Mouse (Mus musculus): ENCODE data around the gene Scin.
"Not testable (repeated sequence)": the region's sequence is repeated elsewhere in the genome, so short reads cannot be mapped to it uniquely, and the experiment has no call there.

Gene Scin

GRCm38 (mm10) chr12:40133573-40134271, at the start of gene Scin:
Gene Scin (minus strand): TSS chr12:40134228.
- no peak for DNase-seq (ENCODE audit: low read depth, low spot score)

DNA sequence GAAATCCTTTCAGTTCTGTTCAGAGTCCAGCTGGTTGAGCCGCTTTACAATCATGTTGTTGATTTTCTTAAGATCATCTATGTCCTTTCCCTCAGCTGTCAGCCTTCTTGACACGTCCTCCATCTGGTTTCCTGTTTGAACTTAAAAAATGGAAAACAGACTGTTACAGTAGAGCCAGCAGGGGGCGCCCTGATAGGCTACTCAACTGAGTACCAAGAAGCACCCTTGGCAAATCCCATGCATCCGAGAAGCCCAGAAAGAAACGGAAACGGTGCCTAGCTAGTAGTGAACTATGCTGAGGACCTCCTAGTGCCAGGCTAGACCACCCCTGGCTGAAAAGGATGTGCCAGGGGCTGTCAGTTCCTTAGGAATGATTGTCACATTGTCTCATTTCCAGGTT, 43.1 kb upstream of the Scin start:
- DNase-seq (ENCODE audit: low read depth, low spot score), result peak; percentile 54

DNA sequence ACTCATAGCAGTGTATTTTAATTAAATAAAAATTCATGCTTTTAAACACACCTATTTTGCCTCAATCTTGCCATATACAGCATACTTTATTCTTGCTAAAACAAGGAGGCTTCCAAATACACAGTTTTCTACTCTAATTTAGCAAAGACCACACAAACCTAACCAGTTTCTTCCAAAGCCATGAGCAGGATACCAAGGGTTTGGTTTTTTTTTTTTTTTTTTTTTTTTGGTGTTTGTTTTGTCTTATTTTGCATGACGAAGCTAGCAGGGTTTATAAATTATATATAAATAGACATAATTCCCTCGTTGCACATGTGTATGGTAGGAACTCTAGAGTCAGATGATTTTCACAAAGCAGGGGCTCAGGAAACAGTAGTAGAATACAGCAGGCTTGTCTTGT, 42.1 kb upstream of the Scin start:
- DNase-seq (ENCODE audit: low read depth, low spot score), result no peak

GRCm38 (mm10) chr12:40175171-40175570, 41.1 kb upstream of the Scin start:
- not testable (repeated sequence) for DNase-seq (ENCODE audit: low read depth, low spot score)

GRCm38 (mm10) chr12:40171637-40172036, 37.6 kb upstream of the Scin start:
- peak; percentile 9 for DNase-seq (ENCODE audit: low read depth, low spot score)

DNA sequence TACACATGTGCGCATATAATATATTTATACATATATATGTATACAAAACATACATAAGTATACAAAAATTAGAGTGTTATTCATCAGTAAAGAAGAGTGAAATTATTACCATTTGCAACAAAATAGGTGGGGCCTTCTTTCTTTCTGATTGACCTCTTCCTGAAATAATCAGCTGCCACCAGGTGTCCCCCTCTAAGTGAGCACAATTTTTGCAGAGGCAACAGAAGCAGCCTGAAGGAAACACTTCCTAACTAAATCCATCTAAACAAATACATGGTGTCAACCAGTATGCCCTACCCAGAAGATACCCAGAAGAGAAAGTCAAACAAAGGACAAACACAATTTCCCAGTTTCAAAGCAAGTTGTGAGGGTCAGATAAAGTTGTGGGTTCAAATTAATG, 35.6 kb upstream of the Scin start:
- DNase-seq (ENCODE audit: low read depth, low spot score), result peak; percentile 18

DNA sequence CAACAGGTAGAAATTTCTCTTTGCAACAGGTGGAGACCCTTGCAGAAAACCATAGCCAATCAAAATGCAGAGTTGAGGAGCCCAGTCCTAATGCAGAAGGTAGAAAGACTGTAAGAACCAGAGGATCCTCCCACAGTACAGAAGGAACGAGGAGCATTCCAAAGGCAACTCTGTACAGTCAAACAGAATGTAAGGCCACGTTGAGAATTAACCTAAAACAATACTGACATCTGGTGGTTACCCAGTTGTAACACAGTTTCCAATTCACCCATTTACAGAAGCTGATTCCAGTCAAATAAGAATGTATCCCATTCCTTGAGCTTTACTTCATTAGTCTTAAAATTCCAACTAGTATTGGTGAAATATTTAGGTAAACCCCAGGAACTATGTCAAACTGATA, 30.6 kb upstream of the Scin start:
- peak; percentile 44 for DNase-seq (ENCODE audit: low read depth, low spot score)

DNA sequence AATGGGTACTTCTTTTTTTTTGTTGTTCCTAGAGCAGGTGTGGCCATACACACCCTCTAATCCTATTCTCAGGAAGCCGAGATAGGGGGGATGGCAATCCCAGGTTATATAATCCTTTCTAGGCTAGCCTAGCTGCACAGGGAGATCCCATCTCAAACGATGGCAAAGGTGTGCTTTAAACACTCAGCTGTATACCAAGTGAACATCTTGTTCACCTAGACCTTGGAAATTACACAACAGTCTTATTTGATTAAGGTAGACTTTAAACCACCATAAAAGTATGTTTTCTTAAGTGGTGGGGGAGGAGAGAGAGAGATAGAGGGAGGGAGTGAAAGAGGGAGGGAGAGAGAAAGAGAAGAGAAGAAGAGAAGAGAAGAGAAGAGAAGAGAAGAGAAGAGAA, 26.7 kb upstream of the Scin start:
- no peak for DNase-seq (ENCODE audit: low read depth, low spot score)

- no peak for DNase-seq (ENCODE audit: low read depth, low spot score)
These were observed 20.2 kb upstream of the Scin start for GRCm38 (mm10) chr12:40154188-40154587.

GRCm38 (mm10) chr12:40152353-40153069, 18.5 kb upstream of the Scin start:
- no peak for DNase-seq (ENCODE audit: low read depth, low spot score)

DNA sequence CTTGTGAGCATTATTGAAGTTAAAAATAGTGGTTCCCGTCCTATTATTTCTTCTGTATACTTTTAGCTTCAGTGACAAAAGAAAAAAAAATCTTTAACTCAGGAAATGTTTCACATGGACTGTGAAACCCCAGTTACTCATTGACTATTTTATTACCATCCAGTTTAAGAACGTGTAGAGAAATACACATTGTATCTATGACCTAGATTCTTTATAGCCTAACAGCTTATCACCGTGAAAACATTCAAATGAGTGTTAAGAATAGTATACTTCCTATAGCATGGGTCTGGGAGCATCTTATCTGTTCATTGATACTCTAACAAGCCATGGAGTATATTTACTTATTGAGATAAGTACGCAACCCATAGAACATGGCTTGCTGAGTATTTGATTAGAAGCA, 13.3 kb upstream of the Scin start:
- no peak for DNase-seq (ENCODE audit: low read depth, low spot score)

GRCm38 (mm10) chr12:40146510-40146909, 12.5 kb upstream of the Scin start:
- no peak for DNase-seq (ENCODE audit: low read depth, low spot score)

DNA sequence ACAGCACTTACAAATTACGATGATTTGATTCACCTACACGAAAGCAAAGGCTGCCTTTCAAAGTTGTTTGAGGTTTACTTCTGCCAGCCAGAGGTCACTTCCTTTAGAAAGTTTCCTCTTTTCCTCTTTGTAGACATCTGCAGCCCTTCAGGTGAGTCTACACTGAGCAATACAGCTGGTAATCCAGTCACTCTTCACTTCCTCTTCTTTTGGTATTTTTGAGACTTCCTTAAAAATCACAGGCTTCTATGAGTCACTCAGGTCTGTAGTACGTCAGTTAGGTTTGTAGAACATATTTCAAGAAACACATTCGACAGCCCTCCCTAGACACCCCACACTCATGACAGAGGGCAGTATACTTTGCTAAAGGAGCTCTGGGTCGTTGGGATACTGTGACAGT, 6.7 kb upstream of the Scin start:
- peak; percentile 71 for DNase-seq (ENCODE audit: low read depth, low spot score)

DNA sequence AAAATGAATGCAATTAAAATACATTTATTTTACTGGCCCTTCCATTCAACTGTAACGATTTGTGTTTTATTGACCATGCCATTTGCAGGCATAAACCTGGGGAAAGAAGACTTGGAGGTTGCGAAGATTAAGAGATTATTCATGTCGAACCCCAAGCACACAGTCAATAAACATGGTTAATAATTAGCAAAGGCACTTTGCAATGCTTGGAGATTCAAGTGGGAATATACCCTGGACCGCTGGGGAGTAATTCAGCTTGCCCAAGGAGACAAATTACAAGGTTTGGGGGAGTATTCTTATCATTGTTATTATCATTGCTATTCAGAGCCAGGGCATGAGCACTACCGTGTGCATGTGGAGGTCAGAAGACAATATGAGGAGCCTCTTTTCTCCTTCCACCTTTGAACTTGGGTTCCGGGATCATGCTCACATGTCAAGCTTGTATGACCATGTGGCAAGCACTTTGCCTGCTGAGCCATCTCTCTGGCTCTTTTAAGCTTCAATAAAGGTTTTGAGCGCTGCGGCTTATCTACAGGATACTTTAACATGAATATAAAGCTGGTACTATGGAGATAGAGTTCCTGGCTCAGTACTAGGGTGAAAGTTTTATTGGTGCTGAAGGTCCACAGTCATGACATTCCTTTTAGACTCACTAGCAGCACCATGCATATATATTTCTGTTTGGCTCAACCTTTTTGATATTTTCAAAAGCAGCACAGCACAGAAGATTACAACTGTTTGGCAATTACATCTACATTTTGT, 5.6 kb upstream of the Scin start:
- DNase-seq (ENCODE audit: low read depth, low spot score), result no peak

DNA sequence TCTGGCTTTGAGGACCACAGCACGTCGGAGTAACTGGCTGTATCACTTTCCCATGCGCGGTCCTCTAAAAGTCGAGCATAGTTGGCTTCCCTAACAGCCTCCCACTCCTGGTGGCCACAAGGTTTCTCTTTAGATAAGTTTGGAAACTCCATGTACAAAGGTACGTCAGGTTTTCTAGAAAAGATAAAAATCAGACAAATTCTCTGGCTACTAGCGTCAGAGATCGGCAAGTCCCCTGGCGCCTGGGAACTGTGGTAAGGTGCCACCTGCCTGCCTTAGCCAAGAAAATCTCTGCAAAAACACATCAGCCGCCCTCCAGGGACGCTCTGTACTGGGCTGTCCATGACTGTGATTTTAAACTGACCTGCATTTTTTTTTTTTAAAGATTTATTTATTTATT, 501 bp upstream of the Scin start:
- no peak for DNase-seq (ENCODE audit: low read depth, low spot score)

- DNase-seq (ENCODE audit: low read depth, low spot score), result no peak
These were observed 845 bp downstream of the Scin start for GRCm38 (mm10) chr12:40133194-40133572.

DNA sequence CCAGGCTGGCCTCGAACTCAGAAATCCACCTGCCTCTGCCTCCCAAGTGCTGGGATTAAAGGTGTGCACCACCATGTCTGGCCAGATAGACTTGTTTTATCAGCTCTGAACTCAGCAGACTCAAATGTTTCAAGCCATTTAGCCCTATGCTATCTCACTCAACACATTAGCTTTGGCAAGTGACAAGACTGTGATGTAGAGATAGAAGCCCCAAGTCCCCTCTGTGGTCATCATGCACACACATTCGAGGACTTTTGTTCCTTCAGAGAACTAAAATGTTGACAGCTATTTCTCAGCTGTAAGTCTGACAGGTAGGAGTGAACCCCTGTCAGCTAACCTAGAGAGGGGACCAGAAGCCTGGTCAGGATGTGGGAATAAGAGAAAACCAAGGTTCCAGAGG, 15.2 kb downstream of the Scin start:
- DNase-seq (ENCODE audit: low read depth, low spot score), result no peak

- no peak for DNase-seq (ENCODE audit: low read depth, low spot score)
These were observed 17.0 kb downstream of the Scin start for GRCm38 (mm10) chr12:40117045-40117444.

GRCm38 (mm10) chr12:40116214-40116613, 17.8 kb downstream of the Scin start:
- DNase-seq (ENCODE audit: low read depth, low spot score), result no peak

DNA sequence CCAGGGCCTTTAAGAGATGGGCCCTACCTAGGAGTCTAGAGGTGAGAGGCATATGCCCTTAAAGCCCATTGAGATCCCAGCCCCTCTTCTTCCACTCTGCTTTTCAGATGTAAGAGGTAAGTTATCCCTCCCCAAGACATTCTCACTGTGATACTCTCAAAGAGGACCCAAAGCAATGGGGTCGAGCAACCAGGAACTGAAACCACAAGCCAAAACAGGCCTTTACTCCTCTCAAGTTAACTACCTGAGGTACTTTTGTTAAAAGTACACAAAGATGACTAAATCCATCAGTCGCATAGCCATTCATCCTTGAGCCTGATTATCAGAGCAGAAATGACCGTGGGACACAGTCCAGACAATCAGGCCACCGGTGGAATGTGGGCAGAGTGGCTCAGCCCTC, 19.1 kb downstream of the Scin start:
- DNase-seq (ENCODE audit: low read depth, low spot score), result peak; percentile 59

DNA sequence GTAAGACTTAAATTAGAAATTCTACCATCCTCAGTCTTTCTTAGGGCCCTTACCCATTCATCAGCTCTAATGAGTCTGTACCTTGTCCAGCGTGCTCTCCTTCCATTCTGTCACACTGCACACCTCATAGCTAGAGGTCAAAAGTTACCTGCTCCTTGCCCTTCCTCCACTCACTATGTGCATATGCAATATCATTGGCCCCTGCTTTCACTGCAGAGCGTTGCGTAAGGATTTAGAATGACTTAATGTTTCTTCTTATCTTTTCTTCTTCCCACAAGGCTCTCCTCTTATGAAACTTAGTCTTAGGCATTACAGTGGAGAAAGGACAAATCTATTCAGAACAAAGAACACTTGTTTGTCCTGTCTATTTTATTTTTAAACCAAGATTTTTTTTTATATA, 20.0 kb downstream of the Scin start:
- DNase-seq (ENCODE audit: low read depth, low spot score), result no peak

DNA sequence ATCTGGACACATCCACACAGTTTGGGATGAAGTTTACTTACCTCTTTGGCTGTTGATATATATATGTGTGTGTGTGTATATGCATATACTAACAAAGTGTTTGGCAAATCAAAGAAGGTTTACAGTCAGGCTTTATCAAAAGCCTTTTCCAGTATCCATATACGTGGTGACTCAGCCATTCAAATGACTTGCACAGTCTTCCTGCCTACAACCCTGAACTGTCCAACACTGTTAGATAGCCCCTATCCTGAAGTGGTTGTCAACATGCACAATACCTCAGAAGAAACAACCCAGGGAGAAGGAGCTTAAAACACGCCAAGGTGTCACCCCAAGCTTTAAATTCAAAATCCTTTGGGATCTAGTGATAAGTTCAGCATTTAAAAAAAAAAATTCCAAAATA, 20.4 kb downstream of the Scin start:
- DNase-seq (ENCODE audit: low read depth, low spot score), result no peak

DNA sequence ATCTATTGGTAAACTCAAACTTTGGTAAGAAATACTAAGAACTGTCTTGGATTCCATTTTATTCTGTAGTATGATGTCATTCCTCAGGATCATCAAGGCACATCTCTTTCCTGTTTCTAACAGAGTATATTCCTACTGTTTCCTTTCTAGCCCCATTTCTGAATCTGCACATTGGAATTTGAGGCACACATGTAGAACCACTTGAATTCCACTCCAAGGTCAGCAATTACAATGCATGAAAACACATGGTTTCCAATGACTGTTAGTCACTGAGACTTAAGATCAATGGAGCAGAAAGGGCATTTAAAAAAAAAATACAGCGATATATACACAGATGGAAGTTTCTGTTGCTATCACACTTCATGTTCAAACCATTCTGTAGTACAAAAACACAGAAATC, 24.8 kb downstream of the Scin start:
- no peak for DNase-seq (ENCODE audit: low read depth, low spot score)

Measured in A20 (cell line).